Mouse (Mus musculus): ENCODE data around the gene Pamr1. TPM values are rescaled to one million over a fixed set of nuclear protein-coding genes. Genes with fewer than 3 reads are reported as not detected.

Gene Pamr1
- polyA plus RNA-seq, 1 experiment from 2014 or later = 4.1 TPM

- H3K27ac ChIP-seq = no peak overlapping the region
- 55% methylated on average over 3 of the region's 3 CpGs for WGBS (ENCODE audit: insufficient replicate concordance)
- ATAC-seq (ENCODE audit: low read depth) (no peak), DNase-seq (no peak)
- H3K4me2 ChIP-seq = no peak overlapping the region
- 0 out of 2 replicates have a peak, but pooled peaks cover 3% of the 10 kb centered on the region for H3K4me1 ChIP-seq (replicated peaks)
- H3K9me3 ChIP-seq (replicated peaks) = no peaks in the 10 kb centered on the region
- H3K27me3 ChIP-seq = peaks cover 37% of the 10 kb centered on the region
- H3K4me3 ChIP-seq (replicated peaks) = no peak overlapping the region
- H3K36me3 ChIP-seq = no peaks in the 10 kb centered on the region
- H3K9ac ChIP-seq = no peak overlapping the region
Observed at GRCm38 (mm10) chr2:102663865-102664264, 114.1 kb downstream of the Pamr1 start.

DNA sequence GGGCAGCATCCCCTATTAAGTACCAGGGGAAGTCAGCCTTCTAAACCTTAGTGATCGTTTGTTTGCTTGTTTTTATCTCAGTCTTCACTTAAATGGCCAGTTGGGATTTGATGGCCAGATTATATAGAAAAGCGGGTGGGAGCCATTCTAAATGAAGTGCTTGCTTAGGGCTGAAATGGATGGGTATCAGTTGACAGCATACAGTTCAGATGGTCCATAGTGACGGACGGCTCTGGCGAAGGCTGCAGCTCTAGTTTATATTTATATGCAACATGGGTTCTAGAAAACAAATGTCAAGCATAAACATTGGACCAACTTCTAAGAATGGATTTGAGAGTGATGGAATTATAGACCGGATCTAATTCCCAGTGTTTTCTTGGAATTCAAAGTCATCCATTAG lies 118.2 kb downstream of the Pamr1 start:
- Histone ChIP-seq H3K36me3 (no peaks in the 10 kb centered on the region), H3K4me3 (replicated peaks) (no peak overlapping the region), H3K4me2 (no peak overlapping the region), H3K9me3 (replicated peaks) (no peaks in the 10 kb centered on the region), H3K9ac (no peak overlapping the region), H3K4me1 (replicated peaks) (no peaks in the 10 kb centered on the region), H3K27ac (no peak overlapping the region), H3K27me3 (0 out of 2 replicates have a peak, but pooled peaks cover 3% of the 10 kb centered on the region)
- DNase-seq = no peak
- WGBS (ENCODE audit: insufficient replicate concordance) = 48% methylated on average over 6 of the region's 6 CpGs
- ATAC-seq (ENCODE audit: low read depth) = no peak

- DNase-seq (no peak), ATAC-seq (ENCODE audit: low read depth) (no peak)
Observed at GRCm38 (mm10) chr2:102669580-102669979, 119.8 kb downstream of the Pamr1 start.

GRCm38 (mm10) chr2:102674582-102674981 lies 124.8 kb downstream of the Pamr1 start:
- 41% methylated on average over 2 of the region's 2 CpGs for WGBS (ENCODE audit: insufficient replicate concordance)
- DNase-seq (no peak), ATAC-seq (ENCODE audit: low read depth) (no peak)
- no peaks in the 10 kb centered on the region for H3K9me3 ChIP-seq (replicated peaks)
- H3K4me3 ChIP-seq (replicated peaks) = no peak overlapping the region
- H3K9ac ChIP-seq = no peak overlapping the region
- H3K27ac ChIP-seq = no peak overlapping the region
- 0 out of 2 replicates have a peak, but pooled peaks cover 3% of the 10 kb centered on the region for H3K27me3 ChIP-seq
- H3K4me2 ChIP-seq = no peak overlapping the region
- H3K36me3 ChIP-seq = no peaks in the 10 kb centered on the region
- H3K4me1 ChIP-seq (replicated peaks) = no peaks in the 10 kb centered on the region

More at GRCm38 (mm10) chr2:102669580-102669979, 119.8 kb downstream of the Pamr1 start:
- Histone ChIP-seq H3K9ac (no peak overlapping the region), H3K27ac (no peak overlapping the region), H3K4me1 (replicated peaks) (no peaks in the 10 kb centered on the region), H3K27me3 (0 out of 2 replicates have a peak, but pooled peaks cover 3% of the 10 kb centered on the region), H3K4me2 (no peak overlapping the region), H3K36me3 (no peaks in the 10 kb centered on the region), H3K4me3 (replicated peaks) (no peak overlapping the region), H3K9me3 (replicated peaks) (no peaks in the 10 kb centered on the region)
- WGBS (ENCODE audit: insufficient replicate concordance) = 23% methylated on average over 6 of the region's 6 CpGs

- DNase-seq = peak; percentile 19
- WGBS (ENCODE audit: insufficient replicate concordance) = 52% methylated on average over 6 of the region's 6 CpGs
Observed at GRCm38 (mm10) chr2:102675275-102675674, 125.5 kb downstream of the Pamr1 start.

GRCm38 (mm10) chr2:102676716-102677312 lies 127.0 kb downstream of the Pamr1 start:
- WGBS (ENCODE audit: insufficient replicate concordance) = 74% methylated on average over 9 of the region's 9 CpGs
- H3K4me2 ChIP-seq = no peak overlapping the region

More at GRCm38 (mm10) chr2:102675275-102675674, 125.5 kb downstream of the Pamr1 start:
- no peak for ATAC-seq (ENCODE audit: low read depth)
- no peak overlapping the region for H3K4me3 ChIP-seq (replicated peaks)
- no peaks in the 10 kb centered on the region for H3K4me1 ChIP-seq (replicated peaks)
- no peak overlapping the region for H3K27ac ChIP-seq
- H3K36me3 ChIP-seq = no peaks in the 10 kb centered on the region
- 0 out of 2 replicates have a peak, but pooled peaks cover 3% of the 10 kb centered on the region for H3K27me3 ChIP-seq
- no peaks in the 10 kb centered on the region for H3K9me3 ChIP-seq (replicated peaks)
- no peak overlapping the region for H3K4me2 ChIP-seq
- no peak overlapping the region for H3K9ac ChIP-seq

GRCm38 (mm10) chr2:102677400-102677799 lies 127.6 kb downstream of the Pamr1 start:
- no peak overlapping the region for H3K4me3 ChIP-seq (replicated peaks)
- DNase-seq (no peak), ATAC-seq (ENCODE audit: low read depth) (no peak)
- 59% methylated on average over 6 of the region's 6 CpGs for WGBS (ENCODE audit: insufficient replicate concordance)
- H3K27ac ChIP-seq = no peak overlapping the region
- no peak overlapping the region for H3K9ac ChIP-seq
- H3K36me3 ChIP-seq = no peaks in the 10 kb centered on the region
- no peak overlapping the region for H3K4me2 ChIP-seq
- no peaks in the 10 kb centered on the region for H3K4me1 ChIP-seq (replicated peaks)
- no peaks in the 10 kb centered on the region for H3K9me3 ChIP-seq (replicated peaks)
- H3K27me3 ChIP-seq = no peaks in the 10 kb centered on the region

More at GRCm38 (mm10) chr2:102676716-102677312, 127.0 kb downstream of the Pamr1 start:
- Histone ChIP-seq H3K27me3 (no peaks in the 10 kb centered on the region), H3K4me1 (replicated peaks) (no peaks in the 10 kb centered on the region), H3K4me3 (replicated peaks) (no peak overlapping the region), H3K9ac (no peak overlapping the region), H3K9me3 (replicated peaks) (no peaks in the 10 kb centered on the region), H3K36me3 (no peaks in the 10 kb centered on the region), H3K27ac (no peak overlapping the region)
- DNase-seq (no peak), ATAC-seq (ENCODE audit: low read depth) (no peak)

DNA sequence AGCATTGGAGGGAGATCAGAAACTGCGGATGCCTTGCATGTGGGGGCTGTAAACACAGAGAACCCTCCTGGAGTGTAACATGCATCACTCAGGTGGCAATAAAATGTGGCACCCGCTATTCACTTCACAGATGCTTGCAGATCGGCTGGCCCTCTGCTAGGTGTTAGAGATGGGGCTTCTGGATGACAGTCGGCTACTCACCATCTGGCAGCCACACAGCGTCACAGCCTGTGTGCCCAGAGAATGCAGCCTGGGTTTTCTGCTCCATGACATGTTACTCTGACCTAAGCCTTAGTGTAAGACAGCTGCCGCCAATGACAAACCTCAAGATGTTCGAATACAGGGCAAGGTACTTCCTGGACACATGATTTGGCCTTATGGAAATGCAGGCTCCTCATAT lies 131.5 kb downstream of the Pamr1 start:
- Histone ChIP-seq H3K4me3 (replicated peaks) (no peak overlapping the region), H3K9me3 (replicated peaks) (no peaks in the 10 kb centered on the region), H3K4me1 (replicated peaks) (no peaks in the 10 kb centered on the region), H3K27ac (no peak overlapping the region), H3K27me3 (no peaks in the 10 kb centered on the region), H3K4me2 (no peak overlapping the region), H3K36me3 (no peaks in the 10 kb centered on the region), H3K9ac (no peak overlapping the region)
- ATAC-seq (ENCODE audit: low read depth) (no peak), DNase-seq (no peak)
- WGBS (ENCODE audit: insufficient replicate concordance) = 64% methylated on average over 7 of the region's 7 CpGs

DNA sequence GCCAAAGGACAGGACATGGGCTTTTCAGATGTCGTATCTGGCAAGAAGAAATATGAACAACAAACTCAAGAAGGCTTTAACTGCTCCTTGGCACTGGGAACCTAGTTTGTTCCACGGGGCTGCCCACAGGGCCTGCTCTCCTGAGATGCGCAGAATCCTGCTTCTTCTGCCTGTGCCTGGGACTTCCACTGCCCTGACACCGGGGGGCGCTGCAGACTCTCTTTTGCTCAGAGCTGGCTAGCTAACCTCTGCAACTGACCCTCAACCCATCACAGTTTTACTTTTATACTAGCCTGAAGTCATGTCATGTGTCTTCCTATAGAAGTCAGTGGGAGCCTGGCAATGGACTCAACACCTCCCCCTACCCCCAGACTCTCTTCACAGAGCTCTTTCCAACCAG lies 132.4 kb downstream of the Pamr1 start:
- no peaks in the 10 kb centered on the region for H3K36me3 ChIP-seq
- no peaks in the 10 kb centered on the region for H3K27me3 ChIP-seq
- H3K9ac ChIP-seq = no peak overlapping the region
- H3K4me1 ChIP-seq (replicated peaks) = no peaks in the 10 kb centered on the region
- H3K9me3 ChIP-seq (replicated peaks) = no peaks in the 10 kb centered on the region
- H3K27ac ChIP-seq = no peak overlapping the region
- no peak overlapping the region for H3K4me3 ChIP-seq (replicated peaks)
- ATAC-seq (ENCODE audit: low read depth) (no peak), DNase-seq (no peak)
- H3K4me2 ChIP-seq = no peak overlapping the region
- 38% methylated on average over 5 of the region's 5 CpGs for WGBS (ENCODE audit: insufficient replicate concordance)

GRCm38 (mm10) chr2:102685371-102686107 lies 135.7 kb downstream of the Pamr1 start:
- Histone ChIP-seq H3K4me1 (replicated peaks) (no peaks in the 10 kb centered on the region), H3K4me3 (replicated peaks) (no peak overlapping the region), H3K9me3 (replicated peaks) (no peaks in the 10 kb centered on the region), H3K4me2 (no peak overlapping the region), H3K36me3 (no peaks in the 10 kb centered on the region), H3K27ac (no peak overlapping the region), H3K27me3 (no peaks in the 10 kb centered on the region), H3K9ac (no peak overlapping the region)
- 72% methylated on average over 7 of the region's 7 CpGs for WGBS (ENCODE audit: insufficient replicate concordance)
- no peak for DNase-seq
- ATAC-seq (ENCODE audit: low read depth) = no peak

- DNase-seq (no peak), ATAC-seq (ENCODE audit: low read depth) (no peak)
- Histone ChIP-seq H3K27ac (no peak overlapping the region), H3K9ac (no peak overlapping the region), H3K36me3 (no peaks in the 10 kb centered on the region), H3K27me3 (no peaks in the 10 kb centered on the region), H3K4me3 (replicated peaks) (no peak overlapping the region), H3K4me2 (no peak overlapping the region), H3K9me3 (replicated peaks) (no peaks in the 10 kb centered on the region), H3K4me1 (replicated peaks) (no peaks in the 10 kb centered on the region)
- 64% methylated on average over 9 of the region's 9 CpGs for WGBS (ENCODE audit: insufficient replicate concordance)
Observed at GRCm38 (mm10) chr2:102686108-102686450, 136.3 kb downstream of the Pamr1 start.

Measured in liver, embryonic 13.5 days (tissue).